Mouse (Mus musculus): ENCODE measurements around the gene Usf3.

- TF ChIP-seq CTCF (conservative IDR thresholded peaks at IDR 0.05 in 1 of 2, IDR thresholded peaks at IDR 0.05 in 1 of 2; ENCODE audit: low read depth in 2 of 2, low read length in 2 of 2) (no peak), MAZ (IDR thresholded peaks at IDR 0.05; ENCODE audit: low read depth, low read length) (no peak), HCFC1 (IDR thresholded peaks at IDR 0.05; ENCODE audit: low read depth, low read length) (no peak), ZC3H11A (IDR thresholded peaks at IDR 0.05; ENCODE audit: low read depth, low read length) (no peak), TBP (conservative IDR thresholded peaks at IDR 0.05; ENCODE audit: low read depth, low read length) (no peak), POLR2A (IDR thresholded peaks at IDR 0.05; ENCODE audit: low read depth, low read length) (no peak), CHD2 (IDR thresholded peaks at IDR 0.05; ENCODE audit: low read length) (no peak), ZNF384 (IDR thresholded peaks at IDR 0.05; ENCODE audit: low read depth, low read length) (no peak), ZKSCAN1 (IDR thresholded peaks at IDR 0.05; ENCODE audit: borderline replicate concordance, low read depth, low read length) (no peak), EP300 (IDR thresholded peaks at IDR 0.05; ENCODE audit: low read length) (no peak), BHLHE40 (IDR thresholded peaks at IDR 0.05; ENCODE audit: low read depth, low read length) (no peak), MAX (IDR thresholded peaks at IDR 0.05; ENCODE audit: low read length) (no peak), MYC (IDR thresholded peaks at IDR 0.05; ENCODE audit: low read depth, low read length) (no peak)
Observed at GRCm38 (mm10) chr16:44237836-44238235, 64.8 kb downstream of the Usf3 start.

All from CH12.LX (cell line).